Mouse (Mus musculus) limb, embryonic 14.5 days (tissue): Measurements from ENCODE around the gene Grik4. TPM values are rescaled to one million over a fixed set of nuclear protein-coding genes. Genes with fewer than 3 reads are reported as not detected.

ENCODE experiments used
- ATAC-seq: fragments of 200-750 bp; cut with Nextera tagmentation; 2 replicates; pipeline ENCODE4 v1.8.0; 2017; ENCODE audit warnings: low read depth, moderate number of reproducible peaks, moderate TSS enrichment; ENCODE audit not compliant: low FRiP score
- DNase-seq: peaks from one replicate; pipeline ENCODE4 v3.0.0-alpha.2; 2015; ENCODE audit warnings: low spot score
- H3K27ac ChIP-seq: fragments of 300-500 bp; sonication (generic); replicated peaks from 2 replicates; pipeline ENCODE4 v1.5.1; 2014; ENCODE audit warnings: low read depth, mild to moderate bottlenecking, low read length, moderate library complexity, mixed read lengths
- H3K27me3 ChIP-seq: fragments of 300-500 bp; sonication (generic); 2 replicates; pipeline ENCODE4 v1.6.1; 2014; ENCODE audit warnings: low read length, mixed read lengths; ENCODE audit not compliant: control insufficient read depth, insufficient read depth
- H3K36me3 ChIP-seq: fragments of 300-500 bp; sonication (generic); 2 replicates; pipeline ENCODE4 v1.6.1; 2014; ENCODE audit warnings: mild to moderate bottlenecking, low read length, moderate library complexity, mixed read lengths; ENCODE audit not compliant: control insufficient read depth, insufficient read depth
- H3K4me1 ChIP-seq: fragments of 300-500 bp; sonication (generic); 2 replicates; pipeline ENCODE4 v1.6.1; 2014; ENCODE audit warnings: antibody characterized with exemption, low read length, mixed read lengths; ENCODE audit not compliant: control insufficient read depth, insufficient read depth
- H3K4me2 ChIP-seq: fragments of 300-500 bp; sonication (generic); replicated peaks from 2 replicates; pipeline ENCODE4 v1.6.1; 2014; ENCODE audit warnings: low read depth, mild to moderate bottlenecking, low read length, moderate library complexity; ENCODE audit not compliant: severe bottlenecking
- H3K4me3 ChIP-seq: fragments of 300-500 bp; sonication (generic); replicated peaks from 2 replicates; pipeline ENCODE4 v1.5.1; 2014; ENCODE audit warnings: low read length
- H3K9ac ChIP-seq: fragments of 300-500 bp; sonication (generic); 2 replicates; pipeline ENCODE4 v1.6.1; 2014; ENCODE audit warnings: mild to moderate bottlenecking, low read depth, low read length, moderate library complexity; ENCODE audit not compliant: severe bottlenecking
- H3K9me3 ChIP-seq: fragments of 300-500 bp; sonication (generic); 2 replicates; pipeline ENCODE4 v1.6.1; 2016; ENCODE audit warnings: low read length; ENCODE audit not compliant: control insufficient read depth
- POLR2A ChIP-seq: fragments of 200-500 bp; IDR thresholded peaks from 2 replicates; pipeline ENCODE4 v1.8.0; 2012; ENCODE audit warnings: inconsistent platforms, mild to moderate bottlenecking, moderate library complexity, borderline replicate concordance; ENCODE audit not compliant: insufficient read depth, insufficient read length; ENCODE audit errors: extremely low read depth
- WGBS: fragments of 180-500 bp; shearing (Covaris S2); extraction: QIAGEN DNeasy Blood & Tissue Kit; methylation state at CpG from one replicate; pipeline ENCODE4 v1.1.7; 2014; 5-methylcytosine and 5-hydroxymethylcytosine counted together
- polyA plus RNA-seq, 2 experiments: library from polyadenylated mRNA; depleted of rRNA in 1 of 2; stranded (reverse) in 1 of 2; unstranded in 1 of 2; fragments of >200 nt; fragmentation: Nextera tagmentation in 1 of 2; extraction: Ambion mirVana in 1 of 2; gene quantifications; 2 replicates each; pipeline versions ENCODE4 v1.2.1 to v1.2.3; 2012 to 2014

Gene Grik4
- polyA plus RNA-seq, 2 experiments: 0.85 to 2.4 TPM

DNA sequence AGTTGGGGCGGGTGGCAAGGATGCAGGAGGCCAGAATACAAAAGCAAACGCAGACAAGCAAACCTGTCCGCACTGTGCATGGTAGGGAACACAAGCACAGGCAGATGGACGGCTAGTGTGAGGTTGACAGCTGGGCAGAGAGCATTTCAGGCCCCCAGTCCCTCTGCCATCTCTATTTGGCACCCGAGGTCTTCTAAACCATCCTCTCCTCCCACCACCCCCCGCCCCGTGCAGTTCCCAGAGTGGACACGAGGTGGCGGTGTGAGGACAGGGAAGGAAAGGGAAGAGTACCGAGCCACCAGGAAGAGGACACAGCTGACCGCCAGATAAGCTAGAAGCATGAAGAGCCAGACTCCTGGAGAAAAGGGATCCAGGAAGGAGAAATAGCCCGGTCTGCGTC is 394.2 kb downstream of the Grik4 start:
- Histone ChIP-seq H3K9me3 (no peaks in the 10 kb centered on the region), H3K4me1 (no peaks in the 10 kb centered on the region), H3K4me2 (no peak overlapping the region), H3K36me3 (no peaks in the 10 kb centered on the region), H3K4me3 (no peak overlapping the region), H3K9ac (no peak overlapping the region), H3K27me3 (no peaks in the 10 kb centered on the region), H3K27ac (no peak overlapping the region)
- TF ChIP-seq POLR2A: no peak
- ATAC-seq: no peak
- DNase-seq: no peak
- WGBS: 19% methylated on average over 13 of the region's 13 CpGs

- WGBS: 53% methylated on average over 7 of the region's 7 CpGs
- Histone ChIP-seq H3K9me3 (no peaks in the 10 kb centered on the region), H3K27ac (no peak overlapping the region), H3K4me3 (no peak overlapping the region), H3K36me3 (no peaks in the 10 kb centered on the region), H3K4me2 (no peak overlapping the region), H3K4me1 (no peaks in the 10 kb centered on the region), H3K9ac (no peak overlapping the region), H3K27me3 (no peaks in the 10 kb centered on the region)
- ATAC-seq (no peak), DNase-seq (no peak)
- no peak for TF ChIP-seq POLR2A
These were observed 395.3 kb downstream of the Grik4 start for GRCm38 (mm10) chr9:42548981-42549380.

DNA sequence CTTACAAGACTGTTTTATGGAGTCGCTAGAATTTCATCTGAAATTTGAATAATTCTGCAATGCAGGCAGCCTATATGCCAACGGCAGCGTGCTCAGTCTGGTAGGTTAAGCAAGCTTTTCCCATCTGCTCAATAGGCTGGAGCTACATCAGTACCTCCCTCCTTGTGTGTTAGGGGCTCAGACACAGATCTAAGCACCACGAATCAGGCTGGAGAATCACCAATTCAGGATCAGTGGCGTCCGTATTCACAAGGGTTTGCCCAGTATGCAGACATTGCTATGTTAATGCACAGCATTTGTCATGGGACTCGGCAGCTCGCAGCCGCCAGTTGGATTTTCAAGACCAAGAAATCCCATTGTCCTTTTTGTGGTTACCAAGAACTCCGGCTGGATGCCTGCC is 399.8 kb downstream of the Grik4 start:
- Histone ChIP-seq H3K4me3 (no peak overlapping the region), H3K4me2 (no peak overlapping the region), H3K9ac (no peak overlapping the region), H3K9me3 (no peaks in the 10 kb centered on the region), H3K36me3 (no peaks in the 10 kb centered on the region), H3K27ac (no peak overlapping the region), H3K4me1 (no peaks in the 10 kb centered on the region), H3K27me3 (no peaks in the 10 kb centered on the region)
- 85% methylated on average over 10 of the region's 10 CpGs for WGBS
- ATAC-seq (no peak), DNase-seq (no peak)
- no peak for TF ChIP-seq POLR2A

GRCm38 (mm10) chr9:42533491-42533890 is 410.8 kb downstream of the Grik4 start:
- Histone ChIP-seq H3K27ac (no peak overlapping the region), H3K9me3 (no peaks in the 10 kb centered on the region), H3K36me3 (no peaks in the 10 kb centered on the region), H3K27me3 (no peaks in the 10 kb centered on the region), H3K4me2 (no peak overlapping the region), H3K4me1 (peaks cover 9% of the 10 kb centered on the region; the same call in 1 of the 2 replicates), H3K4me3 (no peak overlapping the region), H3K9ac (no peak overlapping the region)
- 84% methylated on average over 8 of the region's 8 CpGs for WGBS
- no peak for DNase-seq
- ATAC-seq: no peak
- no peak for TF ChIP-seq POLR2A

- Histone ChIP-seq H3K4me2 (no peak overlapping the region), H3K9me3 (no peaks in the 10 kb centered on the region), H3K36me3 (no peaks in the 10 kb centered on the region), H3K27me3 (no peaks in the 10 kb centered on the region), H3K9ac (no peak overlapping the region), H3K4me1 (peaks cover 9% of the 10 kb centered on the region; the same call in 1 of the 2 replicates), H3K27ac (no peak overlapping the region), H3K4me3 (no peak overlapping the region)
- 17% methylated on average over 6 of the region's 6 CpGs for WGBS
- no peak for TF ChIP-seq POLR2A
- DNase-seq: no peak
- ATAC-seq: no peak
These were observed 411.3 kb downstream of the Grik4 start for GRCm38 (mm10) chr9:42533041-42533440.

GRCm38 (mm10) chr9:42531951-42532350 is 412.3 kb downstream of the Grik4 start:
- no peak overlapping the region for H3K27ac ChIP-seq
- no peaks in the 10 kb centered on the region for H3K36me3 ChIP-seq
- no peak overlapping the region for H3K4me2 ChIP-seq
- DNase-seq (no peak), ATAC-seq (no peak)
- H3K27me3 ChIP-seq: no peaks in the 10 kb centered on the region
- WGBS: 33% methylated on average over 3 of the region's 3 CpGs
- H3K4me3 ChIP-seq: no peak overlapping the region
- TF ChIP-seq POLR2A: no peak
- no peaks in the 10 kb centered on the region for H3K9me3 ChIP-seq
- H3K9ac ChIP-seq: no peak overlapping the region
- H3K4me1 ChIP-seq: peaks cover 9% of the 10 kb centered on the region; the same call in 1 of the 2 replicates
